Mouse (Mus musculus): Measurements from ENCODE around the gene Palmd. TPM values are rescaled to one million over a fixed set of nuclear protein-coding genes. Genes with fewer than 3 reads are reported as not detected.
A peak's percentile ranks its signal among the peaks of the same experiment; 100 is the strongest.

Gene Palmd
- polyA plus RNA-seq, 1 experiment from 2014 or later: 7.7 TPM

- WGBS: 86% methylated on average over 6 of the region's 6 CpGs
Observed at GRCm38 (mm10) chr3:116950665-116951115, 18.1 kb downstream of the Palmd start.

GRCm38 (mm10) chr3:116946476-116946875 is 22.3 kb downstream of the Palmd start:
- no peaks in the 10 kb centered on the region for H3K9me3 ChIP-seq (ENCODE audit: control insufficient read depth, low read length)
- ATAC-seq (ENCODE audit: low FRiP score) (no peak), DNase-seq (ENCODE audit: low spot score) (no peak)
- no peak overlapping the region for H3K4me2 ChIP-seq (replicated peaks; ENCODE audit: low read depth, low read length)
- H3K27ac ChIP-seq (ENCODE audit: low read depth, low read length): no peak overlapping the region
- no peak overlapping the region for H3K9ac ChIP-seq (ENCODE audit: low read depth, low read length)
- WGBS: 87% methylated on average over 4 of the region's 4 CpGs
- no peaks in the 10 kb centered on the region for H3K4me1 ChIP-seq (replicated peaks; ENCODE audit: control insufficient read depth, insufficient read depth, low read length)
- H3K4me3 ChIP-seq (ENCODE audit: low read depth, low read length): no peak overlapping the region
- H3K36me3 ChIP-seq (ENCODE audit: control insufficient read depth, insufficient read depth, low read length): no peaks in the 10 kb centered on the region
- H3K27me3 ChIP-seq (ENCODE audit: control insufficient read depth, insufficient read depth, low read length): no peaks in the 10 kb centered on the region

More at GRCm38 (mm10) chr3:116950665-116951115, 18.1 kb downstream of the Palmd start:
- no peak overlapping the region for H3K27ac ChIP-seq (ENCODE audit: low read depth, low read length)
- H3K36me3 ChIP-seq (ENCODE audit: control insufficient read depth, insufficient read depth, low read length): no peaks in the 10 kb centered on the region
- ATAC-seq (ENCODE audit: low FRiP score): no peak
- no peaks in the 10 kb centered on the region for H3K27me3 ChIP-seq (ENCODE audit: control insufficient read depth, insufficient read depth, low read length)
- H3K4me1 ChIP-seq (replicated peaks; ENCODE audit: control insufficient read depth, insufficient read depth, low read length): no peaks in the 10 kb centered on the region
- no peak for DNase-seq (ENCODE audit: low spot score)
- no peak overlapping the region for H3K4me2 ChIP-seq (replicated peaks; ENCODE audit: low read depth, low read length)
- no peak overlapping the region for H3K4me3 ChIP-seq (ENCODE audit: low read depth, low read length)
- H3K9me3 ChIP-seq (ENCODE audit: control insufficient read depth, low read length): no peaks in the 10 kb centered on the region
- no peak overlapping the region for H3K9ac ChIP-seq (ENCODE audit: low read depth, low read length)

- no peaks in the 10 kb centered on the region for H3K27me3 ChIP-seq (ENCODE audit: control insufficient read depth, insufficient read depth, low read length)
- no peak overlapping the region for H3K9ac ChIP-seq (ENCODE audit: low read depth, low read length)
- no peaks in the 10 kb centered on the region for H3K4me1 ChIP-seq (replicated peaks; ENCODE audit: control insufficient read depth, insufficient read depth, low read length)
- 90% methylated on average over 4 of the region's 4 CpGs for WGBS
- no peak for ATAC-seq (ENCODE audit: low FRiP score)
- no peaks in the 10 kb centered on the region for H3K9me3 ChIP-seq (ENCODE audit: control insufficient read depth, low read length)
- no peak overlapping the region for H3K27ac ChIP-seq (ENCODE audit: low read depth, low read length)
- H3K4me3 ChIP-seq (ENCODE audit: low read depth, low read length): no peak overlapping the region
- no peaks in the 10 kb centered on the region for H3K36me3 ChIP-seq (ENCODE audit: control insufficient read depth, insufficient read depth, low read length)
- DNase-seq (ENCODE audit: low spot score): no peak
- H3K4me2 ChIP-seq (replicated peaks; ENCODE audit: low read depth, low read length): no peak overlapping the region
Observed at GRCm38 (mm10) chr3:116943422-116943821, 25.4 kb downstream of the Palmd start.

- 54% methylated on average over 6 of the region's 6 CpGs for WGBS
- ATAC-seq (ENCODE audit: low FRiP score) (peak; percentile 63; the same call in 1 of the 2 replicates), DNase-seq (ENCODE audit: low spot score) (no peak)
- Histone ChIP-seq H3K27me3 (ENCODE audit: control insufficient read depth, insufficient read depth, low read length) (no peaks in the 10 kb centered on the region), H3K4me3 (ENCODE audit: low read depth, low read length) (no peak overlapping the region), H3K36me3 (ENCODE audit: control insufficient read depth, insufficient read depth, low read length) (no peaks in the 10 kb centered on the region), H3K9me3 (ENCODE audit: control insufficient read depth, low read length) (no peaks in the 10 kb centered on the region), H3K4me1 (replicated peaks; ENCODE audit: control insufficient read depth, insufficient read depth, low read length) (no peaks in the 10 kb centered on the region), H3K4me2 (replicated peaks; ENCODE audit: low read depth, low read length) (no peak overlapping the region), H3K27ac (ENCODE audit: low read depth, low read length) (no peak overlapping the region), H3K9ac (ENCODE audit: low read depth, low read length) (no peak overlapping the region)
Observed at GRCm38 (mm10) chr3:116942751-116943150, 26.0 kb downstream of the Palmd start.

DNA sequence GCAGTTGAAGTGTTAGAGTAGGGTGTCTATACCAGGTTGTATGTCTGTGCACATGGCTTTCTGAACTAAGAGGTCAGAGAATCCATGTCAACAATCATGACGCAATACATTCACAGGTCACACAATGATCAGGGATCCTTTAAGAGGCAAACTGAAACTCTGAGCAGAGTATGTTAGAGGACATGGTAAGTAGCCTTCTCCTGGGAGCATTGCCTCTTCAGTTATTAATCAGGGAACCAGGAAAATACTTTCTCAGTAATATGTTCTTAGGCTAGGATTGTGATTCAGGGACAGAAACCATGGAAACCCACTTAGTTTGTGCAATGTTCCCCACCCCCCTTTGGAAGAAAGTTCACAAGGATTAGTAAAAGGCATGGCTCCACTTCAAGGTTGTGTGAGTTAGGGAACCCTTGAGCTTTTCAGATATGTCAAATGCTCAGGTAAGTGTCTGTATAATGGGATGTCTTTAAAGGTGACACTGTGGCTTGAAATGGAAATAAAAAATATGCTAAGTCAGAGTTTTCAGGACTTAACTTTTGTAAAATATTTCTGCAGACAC is 27.1 kb downstream of the Palmd start:
- Histone ChIP-seq H3K4me2 (replicated peaks; ENCODE audit: low read depth, low read length) (no peak overlapping the region), H3K36me3 (ENCODE audit: control insufficient read depth, insufficient read depth, low read length) (no peaks in the 10 kb centered on the region), H3K4me3 (ENCODE audit: low read depth, low read length) (no peak overlapping the region), H3K9me3 (ENCODE audit: control insufficient read depth, low read length) (no peaks in the 10 kb centered on the region), H3K27ac (ENCODE audit: low read depth, low read length) (no peak overlapping the region), H3K9ac (ENCODE audit: low read depth, low read length) (no peak overlapping the region), H3K4me1 (replicated peaks; ENCODE audit: control insufficient read depth, insufficient read depth, low read length) (no peaks in the 10 kb centered on the region), H3K27me3 (ENCODE audit: control insufficient read depth, insufficient read depth, low read length) (no peaks in the 10 kb centered on the region)
- 96% methylated on average over 1 of the region's 1 CpGs for WGBS
- DNase-seq (ENCODE audit: low spot score) (no peak), ATAC-seq (ENCODE audit: low FRiP score) (no peak)

- 86% methylated on average over 10 of the region's 10 CpGs for WGBS
- no peak overlapping the region for H3K4me2 ChIP-seq (replicated peaks; ENCODE audit: low read depth, low read length)
Observed at GRCm38 (mm10) chr3:116940804-116941558, 27.8 kb downstream of the Palmd start.

GRCm38 (mm10) chr3:116936934-116937691 is 31.7 kb downstream of the Palmd start:
- Histone ChIP-seq H3K9me3 (ENCODE audit: control insufficient read depth, low read length) (no peaks in the 10 kb centered on the region), H3K27me3 (ENCODE audit: control insufficient read depth, insufficient read depth, low read length) (no peaks in the 10 kb centered on the region), H3K4me1 (replicated peaks; ENCODE audit: control insufficient read depth, insufficient read depth, low read length) (no peaks in the 10 kb centered on the region), H3K9ac (ENCODE audit: low read depth, low read length) (no peak overlapping the region), H3K27ac (ENCODE audit: low read depth, low read length) (no peak overlapping the region), H3K4me2 (replicated peaks; ENCODE audit: low read depth, low read length) (no peak overlapping the region), H3K36me3 (ENCODE audit: control insufficient read depth, insufficient read depth, low read length) (no peaks in the 10 kb centered on the region), H3K4me3 (ENCODE audit: low read depth, low read length) (no peak overlapping the region)
- WGBS: 69% methylated on average over 4 of the region's 4 CpGs
- no peak for DNase-seq (ENCODE audit: low spot score)
- no peak for ATAC-seq (ENCODE audit: low FRiP score)

More at GRCm38 (mm10) chr3:116940804-116941558, 27.8 kb downstream of the Palmd start:
- no peaks in the 10 kb centered on the region for H3K4me1 ChIP-seq (replicated peaks; ENCODE audit: control insufficient read depth, insufficient read depth, low read length)
- no peaks in the 10 kb centered on the region for H3K36me3 ChIP-seq (ENCODE audit: control insufficient read depth, insufficient read depth, low read length)
- H3K9me3 ChIP-seq (ENCODE audit: control insufficient read depth, low read length): no peaks in the 10 kb centered on the region
- H3K27ac ChIP-seq (ENCODE audit: low read depth, low read length): no peak overlapping the region
- no peak for DNase-seq (ENCODE audit: low spot score)
- no peak for ATAC-seq (ENCODE audit: low FRiP score)
- H3K9ac ChIP-seq (ENCODE audit: low read depth, low read length): no peak overlapping the region
- H3K4me3 ChIP-seq (ENCODE audit: low read depth, low read length): no peak overlapping the region
- no peaks in the 10 kb centered on the region for H3K27me3 ChIP-seq (ENCODE audit: control insufficient read depth, insufficient read depth, low read length)

- Histone ChIP-seq H3K4me2 (replicated peaks; ENCODE audit: low read depth, low read length) (no peak overlapping the region), H3K9me3 (ENCODE audit: control insufficient read depth, low read length) (no peaks in the 10 kb centered on the region), H3K4me1 (replicated peaks; ENCODE audit: control insufficient read depth, insufficient read depth, low read length) (no peaks in the 10 kb centered on the region), H3K36me3 (ENCODE audit: control insufficient read depth, insufficient read depth, low read length) (no peaks in the 10 kb centered on the region), H3K4me3 (ENCODE audit: low read depth, low read length) (no peak overlapping the region), H3K9ac (ENCODE audit: low read depth, low read length) (no peak overlapping the region), H3K27ac (ENCODE audit: low read depth, low read length) (no peak overlapping the region), H3K27me3 (ENCODE audit: control insufficient read depth, insufficient read depth, low read length) (no peaks in the 10 kb centered on the region)
- ATAC-seq (ENCODE audit: low FRiP score) (no peak), DNase-seq (ENCODE audit: low spot score) (no peak)
- WGBS: 81% methylated on average over 1 of the region's 1 CpGs
Observed at GRCm38 (mm10) chr3:116933158-116933557, 35.6 kb downstream of the Palmd start.

Data from hindbrain, embryonic 11.5 days (tissue).